Mouse (Mus musculus) neural tube, embryonic 13.5 days (tissue): Measurements from ENCODE around the gene Ctnna2. TPM values are rescaled to one million over a fixed set of nuclear protein-coding genes. Genes with fewer than 3 reads are reported as not detected.

Experiments used
- ATAC-seq: fragments of 200-750 bp; cut with Nextera tagmentation; 2 replicates; pipeline ENCODE4 v1.8.0; 2017; ENCODE audit warnings: low read depth, mild to moderate bottlenecking, moderate TSS enrichment, moderate library complexity
- H3K27ac ChIP-seq: fragments of 300-500 bp; sonication (generic); replicated peaks from 2 replicates; pipeline ENCODE4 v1.5.1; 2015; ENCODE audit warnings: moderate library complexity, mild to moderate bottlenecking, inconsistent platforms
- H3K27me3 ChIP-seq: fragments of 300-500 bp; sonication (generic); 2 replicates; pipeline ENCODE4 v1.6.1; 2015; ENCODE audit warnings: mild to moderate bottlenecking, inconsistent platforms
- H3K36me3 ChIP-seq: fragments of 300-500 bp; sonication (generic); 2 replicates; pipeline ENCODE4 v1.6.1; 2015; ENCODE audit warnings: mild to moderate bottlenecking, inconsistent platforms
- H3K4me1 ChIP-seq: fragments of 300-500 bp; sonication (generic); replicated peaks from 2 replicates; pipeline ENCODE4 v1.6.1; 2015; ENCODE audit warnings: inconsistent platforms
- H3K4me2 ChIP-seq: fragments of 300-500 bp; sonication (generic); 2 replicates; pipeline ENCODE4 v1.6.1; 2015; ENCODE audit warnings: inconsistent platforms, mild to moderate bottlenecking, moderate library complexity
- H3K4me3 ChIP-seq: fragments of 300-500 bp; sonication (generic); 2 replicates; pipeline ENCODE4 v1.5.1; 2015; ENCODE audit warnings: mild to moderate bottlenecking, inconsistent platforms
- H3K9ac ChIP-seq: fragments of 300-500 bp; sonication (generic); 2 replicates; pipeline ENCODE4 v1.6.1; 2015; ENCODE audit warnings: moderate library complexity, mild to moderate bottlenecking, inconsistent platforms
- H3K9me3 ChIP-seq: fragments of 300-500 bp; sonication (generic); 2 replicates; pipeline ENCODE4 v1.6.1; 2016; ENCODE audit warnings: inconsistent platforms
- WGBS: fragments of 180-500 bp; shearing (Covaris S2); methylation state at CpG from one replicate; pipeline ENCODE4 v1.1.7; 2015; 5-methylcytosine and 5-hydroxymethylcytosine counted together
- polyA plus RNA-seq: library from polyadenylated mRNA; unstranded; fragments of >200 nt; fragmentation: Nextera tagmentation; extraction: Ambion mirVana; gene quantifications from 2 replicates; pipeline ENCODE4 v1.2.1, GENCODE M21; 2015

The Ctnna2 gene
- polyA plus RNA-seq, 1 experiment from 2014 or later: 115 TPM

- no peak for ATAC-seq
These were observed 794.6 kb downstream of the Ctnna2 start for GRCm38 (mm10) chr6:77184896-77185295.

GRCm38 (mm10) chr6:77175764-77176163 is 803.7 kb downstream of the Ctnna2 start:
- Histone ChIP-seq H3K4me1 (no peaks in the 10 kb centered on the region), H3K4me3 (no peak overlapping the region), H3K27me3 (no peaks in the 10 kb centered on the region), H3K27ac (no peak overlapping the region), H3K9ac (no peak overlapping the region), H3K36me3 (no peaks in the 10 kb centered on the region), H3K4me2 (no peak overlapping the region), H3K9me3 (no peaks in the 10 kb centered on the region)
- 67% methylated on average over 4 of the region's 4 CpGs for WGBS
- no peak for ATAC-seq

More at GRCm38 (mm10) chr6:77184896-77185295, 794.6 kb downstream of the Ctnna2 start:
- Histone ChIP-seq H3K4me2 (no peak overlapping the region), H3K27ac (no peak overlapping the region), H3K4me3 (no peak overlapping the region), H3K4me1 (0 out of 2 replicates have a peak, but pooled peaks cover 10% of the 10 kb centered on the region), H3K9me3 (no peaks in the 10 kb centered on the region), H3K27me3 (no peaks in the 10 kb centered on the region), H3K36me3 (no peaks in the 10 kb centered on the region), H3K9ac (no peak overlapping the region)
- 58% methylated on average over 2 of the region's 2 CpGs for WGBS

GRCm38 (mm10) chr6:77157028-77157427 is 822.5 kb downstream of the Ctnna2 start:
- 79% methylated on average over 5 of the region's 5 CpGs for WGBS
- Histone ChIP-seq H3K4me3 (no peak overlapping the region), H3K27ac (no peak overlapping the region), H3K4me1 (no peaks in the 10 kb centered on the region), H3K36me3 (no peaks in the 10 kb centered on the region), H3K4me2 (no peak overlapping the region), H3K9me3 (no peaks in the 10 kb centered on the region), H3K9ac (no peak overlapping the region), H3K27me3 (no peaks in the 10 kb centered on the region)
- no peak for ATAC-seq

GRCm38 (mm10) chr6:77139306-77139920 is 840.1 kb downstream of the Ctnna2 start:
- H3K27ac ChIP-seq: no peak overlapping the region
- H3K27me3 ChIP-seq: no peaks in the 10 kb centered on the region
- 90% methylated on average over 4 of the region's 4 CpGs for WGBS

GRCm38 (mm10) chr6:77120926-77121325 is 858.6 kb downstream of the Ctnna2 start:
- WGBS: 86% methylated on average over 2 of the region's 2 CpGs
- Histone ChIP-seq H3K9me3 (no peaks in the 10 kb centered on the region), H3K4me3 (no peak overlapping the region), H3K9ac (no peak overlapping the region), H3K4me2 (no peak overlapping the region), H3K4me1 (no peaks in the 10 kb centered on the region), H3K36me3 (no peaks in the 10 kb centered on the region), H3K27ac (no peak overlapping the region), H3K27me3 (no peaks in the 10 kb centered on the region)
- ATAC-seq: no peak

More at GRCm38 (mm10) chr6:77139306-77139920, 840.1 kb downstream of the Ctnna2 start:
- no peak for ATAC-seq
- Histone ChIP-seq H3K9ac (no peak overlapping the region), H3K9me3 (no peaks in the 10 kb centered on the region), H3K36me3 (no peaks in the 10 kb centered on the region), H3K4me1 (no peaks in the 10 kb centered on the region), H3K4me2 (no peak overlapping the region), H3K4me3 (no peak overlapping the region)

- H3K36me3 ChIP-seq: no peaks in the 10 kb centered on the region
- no peaks in the 10 kb centered on the region for H3K9me3 ChIP-seq
- H3K27me3 ChIP-seq: no peaks in the 10 kb centered on the region
- WGBS: 42% methylated on average over 5 of the region's 5 CpGs
- no peak overlapping the region for H3K4me3 ChIP-seq
- no peak overlapping the region for H3K4me2 ChIP-seq
- no peak overlapping the region for H3K9ac ChIP-seq
- no peak overlapping the region for H3K27ac ChIP-seq
- H3K4me1 ChIP-seq: no peaks in the 10 kb centered on the region
- ATAC-seq: no peak
These were observed 859.0 kb downstream of the Ctnna2 start for GRCm38 (mm10) chr6:77120510-77120909.

GRCm38 (mm10) chr6:77109095-77109945 is 870.2 kb downstream of the Ctnna2 start:
- Histone ChIP-seq H3K27ac (peak overlapping the region; percentile 38; the same call in 1 of the 2 replicates), H3K4me2 (no peak overlapping the region), H3K27me3 (no peaks in the 10 kb centered on the region), H3K9ac (no peak overlapping the region; the same call in 1 of the 2 replicates), H3K4me3 (no peak overlapping the region), H3K9me3 (no peaks in the 10 kb centered on the region), H3K4me1 (peaks cover 20% of the 10 kb centered on the region), H3K36me3 (no peaks in the 10 kb centered on the region)
- WGBS: 82% methylated on average over 10 of the region's 10 CpGs
- no peak for ATAC-seq

GRCm38 (mm10) chr6:77101047-77101446 is 878.5 kb downstream of the Ctnna2 start:
- no peaks in the 10 kb centered on the region for H3K27me3 ChIP-seq
- H3K9ac ChIP-seq: no peak overlapping the region
- H3K36me3 ChIP-seq: no peaks in the 10 kb centered on the region
- no peak overlapping the region for H3K4me3 ChIP-seq
- H3K9me3 ChIP-seq: no peaks in the 10 kb centered on the region
- H3K4me2 ChIP-seq: no peak overlapping the region
- WGBS: 21% methylated on average over 1 of the region's 1 CpGs
- H3K27ac ChIP-seq: no peak overlapping the region
- ATAC-seq: 0 out of 2 replicates have a peak, but pooled peaks have one; percentile 11
- peaks cover 3% of the 10 kb centered on the region; the same call in 1 of the 2 replicates for H3K4me1 ChIP-seq

- no peak overlapping the region for H3K9ac ChIP-seq
- no peaks in the 10 kb centered on the region for H3K27me3 ChIP-seq
- H3K9me3 ChIP-seq: no peaks in the 10 kb centered on the region
- 94% methylated on average over 1 of the region's 1 CpGs for WGBS
- ATAC-seq: no peak
- H3K4me2 ChIP-seq: no peak overlapping the region
- no peak overlapping the region for H3K4me3 ChIP-seq
- H3K4me1 ChIP-seq: peaks cover 3% of the 10 kb centered on the region; the same call in 1 of the 2 replicates
- H3K36me3 ChIP-seq: no peaks in the 10 kb centered on the region
- H3K27ac ChIP-seq: no peak overlapping the region
These were observed 881.0 kb downstream of the Ctnna2 start for GRCm38 (mm10) chr6:77098540-77098939.

GRCm38 (mm10) chr6:77075396-77076376 is 903.8 kb downstream of the Ctnna2 start:
- Histone ChIP-seq H3K27ac (no peak overlapping the region; the same call in 1 of the 2 replicates), H3K9me3 (no peaks in the 10 kb centered on the region), H3K36me3 (no peaks in the 10 kb centered on the region), H3K4me2 (no peak overlapping the region), H3K4me1 (peaks cover 12% of the 10 kb centered on the region), H3K4me3 (no peak overlapping the region), H3K9ac (no peak overlapping the region), H3K27me3 (no peaks in the 10 kb centered on the region)
- ATAC-seq: peak; percentile 95
- 20% methylated on average over 14 of the region's 14 CpGs for WGBS

GRCm38 (mm10) chr6:77069595-77069994 is 909.9 kb downstream of the Ctnna2 start:
- no peaks in the 10 kb centered on the region for H3K27me3 ChIP-seq
- H3K36me3 ChIP-seq: no peaks in the 10 kb centered on the region
- H3K9ac ChIP-seq: no peak overlapping the region
- no peak overlapping the region for H3K4me2 ChIP-seq
- no peak overlapping the region for H3K27ac ChIP-seq
- 0 out of 2 replicates have a peak, but pooled peaks cover 5% of the 10 kb centered on the region for H3K4me1 ChIP-seq
- no peak overlapping the region for H3K4me3 ChIP-seq
- no peaks in the 10 kb centered on the region for H3K9me3 ChIP-seq
- WGBS: 67% methylated on average over 3 of the region's 3 CpGs
- no peak for ATAC-seq
